In genomic region chr11:13510914-13511313, GRCm38 (mm10) we compare ENCODE assay signal across 2 mouse cellular contexts.
DNase-seq lines count a peak whose midpoint lies in the region; TF ChIP-seq lines count a peak whose summit lies in the region.
"Not testable (repeated sequence)": the region's sequence is repeated elsewhere in the genome, so short reads cannot be mapped to it uniquely, and the experiment has no call there.

No protein-coding gene starts in this region.

- H3K79me2 ChIP-seq in MEL (ENCODE audit: control insufficient read depth, insufficient read depth, low read length, poor library complexity), result not testable (repeated sequence)

- TF ChIP-seq POLR2A in MEL (IDR thresholded peaks at IDR 0.05; ENCODE audit: control insufficient read depth in 1 of 2, insufficient read depth in 1 of 2, low read depth in 1 of 2, low read length in 2 of 2, poor library complexity in 1 of 2), result not testable (repeated sequence)

- H3K9ac ChIP-seq in MEL (ENCODE audit: control insufficient read depth, low read depth, low read length, poor library complexity, severe bottlenecking), result not testable (repeated sequence)

- not testable (repeated sequence) for H3K27ac ChIP-seq in MEL (ENCODE audit: control insufficient read depth, low read depth, low read length)

- not testable (repeated sequence) for TF ChIP-seq CTCF in MEL (IDR thresholded peaks at IDR 0.05 in 2 of 3, conservative IDR thresholded peaks at IDR 0.05 in 1 of 3; ENCODE audit: control insufficient read depth in 1 of 3, insufficient read depth in 1 of 3, low read depth in 2 of 3, low read length in 3 of 3, poor library complexity in 1 of 3, severe bottlenecking in 1 of 3)

- H3K36me3 ChIP-seq in MEL (ENCODE audit: control insufficient read depth in 1 of 2, insufficient read depth in 2 of 2, low read length in 2 of 2), result not testable (repeated sequence)

- not testable (repeated sequence) for H3K27me3 ChIP-seq in MEL (ENCODE audit: control insufficient read depth in 1 of 2, insufficient read depth in 2 of 2, low read length in 2 of 2)

- not testable (repeated sequence) for H3K4me1 ChIP-seq in MEL (ENCODE audit: control insufficient read depth in 1 of 2, insufficient read depth in 2 of 2, low read length in 2 of 2)

- not testable (repeated sequence) for TF ChIP-seq RAD21 in MEL (IDR thresholded peaks at IDR 0.05; ENCODE audit: low read depth, low read length)

- not testable (repeated sequence) for H3K4me3 ChIP-seq in MEL (ENCODE audit: control insufficient read depth in 1 of 2, insufficient read depth in 1 of 2, low read depth in 2 of 2, low read length in 2 of 2)

- H3K9me3 ChIP-seq in MEL (replicated peaks; ENCODE audit: insufficient read depth, low read length), result not testable (repeated sequence)

- DNase-seq in MEL (ENCODE audit: low read depth, low spot score), result peak; percentile 57
- peak; percentile 24 for DNase-seq in MEL-GATA-1-ER (ENCODE audit: extremely low read depth, low read depth)

- TF ChIP-seq EP300 in MEL (IDR thresholded peaks at IDR 0.05; ENCODE audit: low read depth in 1 of 2, low read length in 2 of 2), result peak in 1 of 2 experiments; percentile 57; a peak in 2 of 4 replicates
